Mouse (Mus musculus) kidney, embryonic 15.5 days (tissue): ENCODE data around the gene Mroh2b. TPM values are rescaled to one million over a fixed set of nuclear protein-coding genes. Genes with fewer than 3 reads are reported as not detected.

Source experiments
- ATAC-seq: fragments of 200-750 bp; cut with Nextera tagmentation; replicated peaks from 2 replicates; pipeline ENCODE4 v1.8.0; 2017; ENCODE audit warnings: moderate TSS enrichment; ENCODE audit not compliant: low FRiP score
- H3K27ac ChIP-seq: fragments of 300-500 bp; sonication (generic); 2 replicates; pipeline ENCODE4 v1.5.1; 2015; ENCODE audit warnings: mild to moderate bottlenecking, inconsistent platforms
- H3K27me3 ChIP-seq: fragments of 300-500 bp; sonication (generic); 2 replicates; pipeline ENCODE4 v1.6.1; 2015; ENCODE audit warnings: inconsistent platforms
- H3K36me3 ChIP-seq: fragments of 300-500 bp; sonication (generic); 2 replicates; pipeline ENCODE4 v1.6.1; 2015; ENCODE audit warnings: inconsistent platforms
- H3K4me1 ChIP-seq: fragments of 300-500 bp; sonication (generic); 2 replicates; pipeline ENCODE4 v1.6.1; 2015; ENCODE audit warnings: inconsistent platforms
- H3K4me2 ChIP-seq: fragments of 300-500 bp; sonication (generic); 2 replicates; pipeline ENCODE4 v1.6.1; 2015; ENCODE audit warnings: moderate library complexity, mild to moderate bottlenecking, inconsistent platforms
- H3K4me3 ChIP-seq: fragments of 300-500 bp; sonication (generic); replicated peaks from 2 replicates; pipeline ENCODE4 v1.5.1; 2015; ENCODE audit warnings: mild to moderate bottlenecking, inconsistent platforms
- H3K9ac ChIP-seq: fragments of 300-500 bp; sonication (generic); 2 replicates; pipeline ENCODE4 v1.6.1; 2015; ENCODE audit warnings: mild to moderate bottlenecking, inconsistent platforms
- H3K9me3 ChIP-seq: fragments of 300-500 bp; sonication (generic); replicated peaks from 2 replicates; pipeline ENCODE4 v1.6.1; 2016; ENCODE audit warnings: inconsistent platforms
- WGBS: fragments of 180-500 bp; shearing (Covaris S2); methylation state at CpG from one replicate; pipeline ENCODE4 v1.1.7; 2015; ENCODE audit warnings: mixed read lengths; 5-methylcytosine and 5-hydroxymethylcytosine counted together
- polyA plus RNA-seq: library from polyadenylated mRNA; unstranded; fragments of >200 nt; fragmentation: Nextera tagmentation; extraction: Ambion mirVana; gene quantifications from 2 replicates; pipeline ENCODE4 v1.2.1, GENCODE M21; 2015

The Mroh2b gene
- polyA plus RNA-seq = not detected in 2 replicates

- Histone ChIP-seq H3K9ac (no peak within 1 kb of the TSS), H3K27ac (no peak within 1 kb of the TSS), H3K36me3 (no peaks in the 10 kb centered on the region), H3K9me3 (no peaks in the 10 kb centered on the region), H3K4me1 (no peaks in the 10 kb centered on the region), H3K4me3 (no peak within 1 kb of the TSS), H3K4me2 (no peak within 1 kb of the TSS), H3K27me3 (no peaks in the 10 kb centered on the region)
- ATAC-seq = no peak
- WGBS = 86% methylated on average over 1 of the region's 1 CpGs
Observed at GRCm38 (mm10) chr15:4898437-4898836, at the start of gene Mroh2b. Gene Mroh2b (plus strand): TSS chr15:4898737.

DNA sequence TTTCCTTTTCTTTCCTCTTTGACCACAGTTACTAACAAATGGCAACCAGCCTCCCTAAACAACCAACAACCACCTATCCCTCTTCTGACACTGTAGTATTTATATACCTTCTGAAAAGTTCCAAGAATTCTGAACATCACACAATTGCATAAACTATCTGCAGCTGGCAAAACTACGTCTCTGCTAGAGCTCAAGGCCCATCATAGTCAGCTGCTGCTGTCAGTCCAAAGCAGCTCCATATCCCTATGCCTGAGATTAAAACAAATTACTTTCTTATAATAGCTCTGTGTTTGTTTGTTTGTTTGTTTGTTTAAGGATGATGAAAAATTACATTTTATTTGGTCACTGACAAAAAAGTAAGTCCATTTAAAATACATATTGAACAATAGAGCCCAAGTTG, 48.5 kb upstream of the Mroh2b start:
- no peak overlapping the region for H3K4me3 ChIP-seq
- no peaks in the 10 kb centered on the region for H3K4me1 ChIP-seq
- no peak overlapping the region for H3K27ac ChIP-seq
- H3K9me3 ChIP-seq = no peaks in the 10 kb centered on the region
- ATAC-seq = no peak
- no peak overlapping the region for H3K4me2 ChIP-seq
- 94% methylated on average over 1 of the region's 1 CpGs for WGBS
- H3K36me3 ChIP-seq = no peaks in the 10 kb centered on the region
- no peak overlapping the region for H3K9ac ChIP-seq
- H3K27me3 ChIP-seq = no peaks in the 10 kb centered on the region

GRCm38 (mm10) chr15:4894962-4895361, 3.6 kb upstream of the Mroh2b start:
- Histone ChIP-seq H3K9me3 (no peaks in the 10 kb centered on the region), H3K4me1 (no peaks in the 10 kb centered on the region), H3K27me3 (no peaks in the 10 kb centered on the region), H3K9ac (no peak overlapping the region), H3K4me2 (no peak overlapping the region), H3K4me3 (no peak overlapping the region), H3K36me3 (no peaks in the 10 kb centered on the region), H3K27ac (no peak overlapping the region)
- no peak for ATAC-seq
- 59% methylated on average over 3 of the region's 3 CpGs for WGBS

GRCm38 (mm10) chr15:4934731-4935130, 36.2 kb downstream of the Mroh2b start:
- Histone ChIP-seq H3K27ac (no peak overlapping the region), H3K27me3 (no peaks in the 10 kb centered on the region), H3K4me3 (no peak overlapping the region), H3K9me3 (no peaks in the 10 kb centered on the region), H3K4me2 (no peak overlapping the region), H3K9ac (no peak overlapping the region), H3K36me3 (no peaks in the 10 kb centered on the region), H3K4me1 (no peaks in the 10 kb centered on the region)
- ATAC-seq = no peak
- 78% methylated on average over 8 of the region's 8 CpGs for WGBS

DNA sequence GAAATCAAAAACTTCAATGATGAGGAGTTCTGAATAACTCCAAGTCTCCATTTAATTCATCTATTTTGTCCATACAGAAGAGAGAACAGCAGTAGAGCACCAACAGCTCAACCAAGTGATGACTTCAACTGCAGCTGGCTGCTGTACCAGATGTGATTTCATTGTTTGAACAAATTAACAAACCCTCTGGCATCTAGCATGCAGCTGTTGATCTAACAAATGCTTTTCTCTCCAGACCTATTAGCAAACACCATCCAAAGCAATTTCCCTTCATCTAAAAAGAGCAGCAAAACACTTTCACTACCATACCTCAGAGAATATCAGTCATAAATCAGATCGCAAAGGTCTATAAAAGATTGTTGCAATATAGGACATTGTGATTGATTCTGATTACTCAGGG, 74.8 kb downstream of the Mroh2b start:
- Histone ChIP-seq H3K27ac (no peak overlapping the region), H3K4me1 (no peaks in the 10 kb centered on the region), H3K9me3 (no peaks in the 10 kb centered on the region), H3K27me3 (no peaks in the 10 kb centered on the region), H3K4me2 (no peak overlapping the region), H3K4me3 (no peak overlapping the region), H3K9ac (no peak overlapping the region), H3K36me3 (no peaks in the 10 kb centered on the region)
- no peak for ATAC-seq
- 92% methylated on average over 1 of the region's 1 CpGs for WGBS

DNA sequence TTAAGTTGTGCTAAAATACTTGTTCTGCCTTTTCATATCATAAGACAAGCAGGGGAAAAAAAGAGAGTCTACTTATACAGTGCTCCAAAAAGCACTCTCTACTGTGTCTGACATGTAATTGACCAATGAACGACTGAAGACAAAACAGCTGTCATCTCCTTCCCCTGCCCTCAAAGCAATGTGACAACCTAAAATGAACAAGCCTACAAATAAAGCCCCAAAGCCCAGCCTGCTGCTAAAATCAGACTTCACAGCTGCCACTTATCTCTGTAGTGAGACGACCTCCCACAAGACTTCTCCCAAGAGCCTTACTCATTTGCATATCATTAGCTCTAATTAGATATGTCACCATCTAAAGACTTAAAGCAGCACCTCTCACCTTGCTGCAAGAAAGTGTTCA, 104.4 kb downstream of the Mroh2b start:
- Histone ChIP-seq H3K4me2 (no peak overlapping the region), H3K27me3 (no peaks in the 10 kb centered on the region), H3K9me3 (no peaks in the 10 kb centered on the region), H3K36me3 (no peaks in the 10 kb centered on the region), H3K27ac (no peak overlapping the region), H3K4me1 (no peaks in the 10 kb centered on the region), H3K9ac (no peak overlapping the region), H3K4me3 (no peak overlapping the region)
- ATAC-seq = no peak
- 54% methylated on average over 2 of the region's 2 CpGs for WGBS

- no peaks in the 10 kb centered on the region for H3K4me1 ChIP-seq
- H3K27me3 ChIP-seq = no peaks in the 10 kb centered on the region
- H3K36me3 ChIP-seq = no peaks in the 10 kb centered on the region
- no peak overlapping the region for H3K4me3 ChIP-seq
- H3K9ac ChIP-seq = no peak overlapping the region
- no peak overlapping the region for H3K27ac ChIP-seq
- WGBS = 80% methylated on average over 6 of the region's 6 CpGs
- no peak for ATAC-seq
- no peak overlapping the region for H3K4me2 ChIP-seq
- no peaks in the 10 kb centered on the region for H3K9me3 ChIP-seq
Observed at GRCm38 (mm10) chr15:5003503-5004196, 105.1 kb downstream of the Mroh2b start.

DNA sequence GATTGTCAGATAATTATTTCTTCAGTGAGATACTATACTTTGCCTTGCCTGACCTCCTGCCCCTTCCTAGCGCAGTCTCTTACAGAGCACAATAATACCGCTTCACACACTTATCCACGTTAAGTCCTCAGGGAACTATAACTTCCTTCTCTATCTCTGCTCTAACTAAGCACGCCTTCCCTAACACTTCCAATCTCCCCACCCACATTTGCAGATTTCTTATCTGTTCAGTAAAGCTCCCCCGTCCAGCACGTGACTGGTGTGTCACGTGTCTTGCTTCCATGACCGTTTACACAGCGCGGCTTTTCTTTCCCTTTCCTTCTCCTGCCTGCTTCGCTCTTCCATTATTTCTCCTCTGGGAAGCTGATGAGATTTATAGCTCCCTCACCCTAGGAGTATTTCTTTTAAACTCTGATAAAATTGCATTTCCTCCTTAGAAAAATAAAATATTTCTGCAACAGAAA, 111.1 kb downstream of the Mroh2b start:
- Histone ChIP-seq H3K27ac (no peak overlapping the region), H3K4me2 (peak overlapping the region; percentile 47), H3K4me1 (no peaks in the 10 kb centered on the region), H3K27me3 (no peaks in the 10 kb centered on the region), H3K36me3 (no peaks in the 10 kb centered on the region), H3K9me3 (no peaks in the 10 kb centered on the region), H3K4me3 (peak overlapping the region; percentile 24), H3K9ac (no peak overlapping the region)
- ATAC-seq = peak; percentile 88
- WGBS = 28% methylated on average over 11 of the region's 11 CpGs

Other genes starting within 250 kb of the Mroh2b start
- gene C6, start 171.6 kb upstream of the Mroh2b start, polyA plus RNA-seq = 0.14 TPM in 1 of 2 replicates, not detected in the other
- gene C7, start 165.0 kb downstream of the Mroh2b start, polyA plus RNA-seq = 0.08 and 0.18 TPM in 2 replicates
- 1.8 and 2.1 TPM in 2 replicates for gene Card6, start 209.8 kb downstream of the Mroh2b start, polyA plus RNA-seq
- gene Rpl37, start 217.9 kb downstream of the Mroh2b start, polyA plus RNA-seq = 602 and 688 TPM in 2 replicates
- 22.6 and 23.7 TPM in 2 replicates for gene Prkaa1, start 245.1 kb downstream of the Mroh2b start, polyA plus RNA-seq